Mouse (Mus musculus) small intestine, adult 2 months (tissue): Measurements from ENCODE around the gene Irx2.

Source experiments
- CTCF ChIP-seq: fragments of 200-500 bp; IDR thresholded peaks from 2 replicates; pipeline ENCODE4 v1.5.1; 2012; ENCODE audit warnings: low read depth, mild to moderate bottlenecking, control low read depth, inconsistent platforms, low read length, moderate library complexity, mixed read lengths; ENCODE audit not compliant: insufficient replicate concordance, insufficient read length; ENCODE audit errors: extremely low read depth
- POLR2A ChIP-seq: fragments of 200-500 bp; IDR thresholded peaks from 2 replicates; pipeline ENCODE4 v1.6.1; 2012; ENCODE audit warnings: low read depth, mild to moderate bottlenecking, control low read depth, inconsistent platforms, low read length, moderate library complexity

DNA sequence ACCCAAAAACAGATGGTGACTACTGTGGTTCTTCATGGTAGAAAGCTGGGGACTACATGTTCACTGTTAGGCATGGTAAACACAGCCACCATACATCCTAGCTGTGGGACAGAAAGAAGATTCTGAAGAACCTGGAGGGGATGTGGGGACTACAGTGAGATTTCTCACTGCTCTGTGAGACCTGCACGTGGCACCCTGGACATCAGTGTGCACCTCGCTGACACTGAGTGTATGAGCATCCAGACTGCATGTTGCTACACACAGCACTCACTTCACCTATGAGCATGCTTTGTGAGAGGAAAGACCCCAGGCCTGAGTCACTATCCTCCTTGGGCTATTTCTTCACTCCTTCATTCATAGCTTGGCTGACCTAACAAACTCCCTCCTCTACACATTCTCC is 47.3 kb upstream of the Irx2 start:
- no peak for TF ChIP-seq POLR2A
- no peak for TF ChIP-seq CTCF
